Mouse (Mus musculus): ENCODE measurements around the gene Ripk1.
"Not testable (repeated sequence)": the region's sequence is repeated elsewhere in the genome, so short reads cannot be mapped to it uniquely, and the experiment has no call there.

GRCm38 (mm10) chr13:34074441-34074840 is 72.3 kb downstream of the Ripk1 start:
- not testable (repeated sequence) for TF ChIP-seq CTCF, EP300 (IDR thresholded peaks at IDR 0.05; ENCODE audit: low read depth)

Measured in liver, embryonic 14.5 days (tissue).